Mouse (Mus musculus) MEL (cell line): Measurements from ENCODE around the gene Gatad2b. TPM values are rescaled to one million over a fixed set of nuclear protein-coding genes. Genes with fewer than 3 reads are reported as not detected.

Experiments used
- DNase-seq: peaks from one replicate; pipeline ENCODE4 v3.0.0; 2011; ENCODE audit warnings: low read depth, low spot score
- H3K27ac ChIP-seq: 2 replicates; pipeline ENCODE4 v1.5.1; 2012; ENCODE audit warnings: low read depth, mild to moderate bottlenecking, control low read depth, low read length, moderate library complexity; ENCODE audit not compliant: control insufficient read depth
- H3K27me3 ChIP-seq, 2 experiments: fragments of 150-350 bp in 1 of 2; sonication (generic) in 1 of 2; 2 replicates each; pipeline ENCODE4 v1.6.1; 2012; ENCODE audit warnings: low read length in 2 of 2, mild to moderate bottlenecking in 2 of 2, improper control_type of control experiment in 1 of 2, moderate library complexity in 1 of 2; ENCODE audit not compliant: insufficient read depth in 2 of 2, control insufficient read depth in 1 of 2
- H3K36me3 ChIP-seq, 2 experiments: 2 replicates each; pipeline ENCODE4 v1.6.1; 2012 to 2014; ENCODE audit warnings: low read length in 2 of 2, improper control_type of control experiment in 1 of 2, inconsistent platforms in 1 of 2, mild to moderate bottlenecking in 1 of 2; ENCODE audit not compliant: insufficient read depth in 2 of 2, control insufficient read depth in 1 of 2
- H3K4me1 ChIP-seq, 2 experiments: fragments of 150-350 bp in 1 of 2; sonication (generic) in 1 of 2; 2 replicates each; pipeline ENCODE4 v1.6.1; 2012; ENCODE audit warnings: low read length in 2 of 2, improper control_type of control experiment in 1 of 2, mild to moderate bottlenecking in 1 of 2; ENCODE audit not compliant: insufficient read depth in 2 of 2, control insufficient read depth in 1 of 2
- H3K4me3 ChIP-seq, 2 experiments: fragments of 150-350 bp in 1 of 2; sonication (generic) in 1 of 2; 2 replicates each; pipeline ENCODE4 v1.5.1; 2012; ENCODE audit warnings: low read depth in 2 of 2, low read length in 2 of 2, mild to moderate bottlenecking in 2 of 2, moderate library complexity in 2 of 2, control low read depth in 1 of 2, improper control_type of control experiment in 1 of 2; ENCODE audit not compliant: control insufficient read depth in 1 of 2, insufficient read depth in 1 of 2
- H3K79me2 ChIP-seq: 2 replicates; pipeline ENCODE4 v1.6.1; 2012; ENCODE audit warnings: mild to moderate bottlenecking, low read length, moderate library complexity; ENCODE audit not compliant: control insufficient read depth, poor library complexity, insufficient read depth
- H3K9ac ChIP-seq: 2 replicates; pipeline ENCODE4 v1.6.1; 2012; ENCODE audit warnings: low read depth, mild to moderate bottlenecking, control low read depth, low read length, moderate library complexity; ENCODE audit not compliant: control insufficient read depth, poor library complexity, severe bottlenecking
- H3K9me3 ChIP-seq: fragments of 150-350 bp; sonication (generic); replicated peaks from 2 replicates; pipeline ENCODE4 v1.6.1; 2012; ENCODE audit warnings: mild to moderate bottlenecking, low read length, improper control_type of control experiment, moderate library complexity; ENCODE audit not compliant: insufficient read depth
- BHLHE40 ChIP-seq: IDR thresholded peaks from 2 replicates; pipeline ENCODE4 v1.6.1; 2012; ENCODE audit warnings: low read depth, mild to moderate bottlenecking, inconsistent platforms, low read length, improper control_type of control experiment, borderline replicate concordance
- CTCF ChIP-seq, 3 experiments: IDR thresholded peaks in 2 of 3; conservative IDR thresholded peaks in 1 of 3; 2 replicates each; pipeline ENCODE4 v1.5.1; 2011 to 2012; ENCODE audit warnings: low read length in 3 of 3, low read depth in 2 of 3, mild to moderate bottlenecking in 2 of 3, improper control_type of control experiment in 1 of 3, inconsistent platforms in 1 of 3, mixed read lengths in 1 of 3, moderate library complexity in 1 of 3; ENCODE audit not compliant: control insufficient read depth in 1 of 3, insufficient read depth in 1 of 3, poor library complexity in 1 of 3, severe bottlenecking in 1 of 3
- ELF1 ChIP-seq: IDR thresholded peaks from 2 replicates; pipeline ENCODE4 v1.6.1; 2014; ENCODE audit warnings: low read depth, mild to moderate bottlenecking, inconsistent platforms, low read length, improper control_type of control experiment, moderate library complexity
- EP300 ChIP-seq, 2 experiments: IDR thresholded peaks; 2 replicates each; pipeline ENCODE4 v1.6.1; 2011; ENCODE audit warnings: improper control_type of control experiment in 2 of 2, low read length in 2 of 2, low read depth in 1 of 2, mild to moderate bottlenecking in 1 of 2
- ETS1 ChIP-seq: IDR thresholded peaks from 2 replicates; pipeline ENCODE4 v1.6.1; 2012; ENCODE audit warnings: low read depth, mild to moderate bottlenecking, inconsistent platforms, low read length, improper control_type of control experiment, moderate library complexity
- GABPA ChIP-seq: IDR thresholded peaks from 2 replicates; pipeline ENCODE4 v1.6.1; 2012; ENCODE audit warnings: low read depth, mild to moderate bottlenecking, inconsistent platforms, low read length, improper control_type of control experiment, moderate library complexity
- GATA1 ChIP-seq: IDR thresholded peaks from 2 replicates; pipeline ENCODE4 v1.6.1; 2011; ENCODE audit warnings: low read depth, low read length, improper control_type of control experiment
- HCFC1 ChIP-seq: IDR thresholded peaks from 2 replicates; pipeline ENCODE4 v1.6.1; 2012; ENCODE audit warnings: low read depth, mild to moderate bottlenecking, inconsistent platforms, low read length, improper control_type of control experiment, moderate library complexity
- MAFK ChIP-seq: IDR thresholded peaks from 2 replicates; pipeline ENCODE4 v1.6.1; 2011; ENCODE audit warnings: low read depth, mild to moderate bottlenecking, low read length, improper control_type of control experiment, borderline replicate concordance
- NRF1 ChIP-seq: IDR thresholded peaks from 2 replicates; pipeline ENCODE4 v1.6.1; 2014; ENCODE audit warnings: low read depth, mild to moderate bottlenecking, inconsistent platforms, low read length, improper control_type of control experiment, moderate library complexity; ENCODE audit not compliant: poor library complexity, insufficient read depth, severe bottlenecking
- POLR2AphosphoS2 ChIP-seq: IDR thresholded peaks from 2 replicates; pipeline ENCODE4 v1.6.1; 2011; ENCODE audit warnings: low read length, improper control_type of control experiment
- RAD21 ChIP-seq: IDR thresholded peaks from 2 replicates; pipeline ENCODE4 v1.6.1; 2011; ENCODE audit warnings: mild to moderate bottlenecking, low read depth, low read length, improper control_type of control experiment
- RCOR1 ChIP-seq: IDR thresholded peaks from 2 replicates; pipeline ENCODE4 v1.6.1; 2012; ENCODE audit warnings: low read depth, mild to moderate bottlenecking, inconsistent platforms, low read length, improper control_type of control experiment
- SIN3A ChIP-seq: IDR thresholded peaks from 2 replicates; pipeline ENCODE4 v1.6.1; 2012; ENCODE audit warnings: low read length, improper control_type of control experiment, inconsistent platforms
- SMC3 ChIP-seq: IDR thresholded peaks from 2 replicates; pipeline ENCODE4 v1.6.1; 2011; ENCODE audit warnings: low read depth, low read length, improper control_type of control experiment
- TAL1 ChIP-seq: IDR thresholded peaks from 2 replicates; pipeline ENCODE4 v1.6.1; 2012; ENCODE audit warnings: mild to moderate bottlenecking, inconsistent platforms, low read length, moderate library complexity, mixed read lengths
- ZC3H11A ChIP-seq: IDR thresholded peaks from 2 replicates; pipeline ENCODE4 v1.6.1; 2012; ENCODE audit warnings: low read depth, mild to moderate bottlenecking, inconsistent platforms, low read length, improper control_type of control experiment
- ZMIZ1 ChIP-seq: IDR thresholded peaks from 2 replicates; pipeline ENCODE4 v1.6.1; 2012; ENCODE audit warnings: low read depth, mild to moderate bottlenecking, inconsistent platforms, low read length, improper control_type of control experiment, moderate library complexity
- ZNF384 ChIP-seq: IDR thresholded peaks from 2 replicates; pipeline ENCODE4 v1.6.1; 2012; ENCODE audit warnings: low read depth, mild to moderate bottlenecking, inconsistent platforms, low read length, improper control_type of control experiment
- polyA plus RNA-seq, 2 experiments: library from polyadenylated mRNA; stranded (reverse) in 1 of 2; unstranded in 1 of 2; fragments of >175 nt in 1 of 2; fragments of >200 nt in 1 of 2; gene quantifications; 2 replicates each; pipeline versions ENCODE4 v1.2.1 to v1.2.4; 2012; ENCODE audit warnings: low replicate concordance in 2 of 2, low read depth in 1 of 2; ENCODE audit not compliant: insufficient read length in 2 of 2, insufficient read depth in 1 of 2, missing spikeins in 1 of 2
- total RNA-seq: library from RNA; depleted of rRNA; stranded (reverse); fragments of 300-350 nt; gene quantifications from 2 replicates; pipeline ENCODE4 v1.2.3, GENCODE M21; 2012

The Gatad2b gene
- total and polyA plus RNA-seq, 3 experiments = 9.1 to 37.6 TPM; not detected in 1

DNA sequence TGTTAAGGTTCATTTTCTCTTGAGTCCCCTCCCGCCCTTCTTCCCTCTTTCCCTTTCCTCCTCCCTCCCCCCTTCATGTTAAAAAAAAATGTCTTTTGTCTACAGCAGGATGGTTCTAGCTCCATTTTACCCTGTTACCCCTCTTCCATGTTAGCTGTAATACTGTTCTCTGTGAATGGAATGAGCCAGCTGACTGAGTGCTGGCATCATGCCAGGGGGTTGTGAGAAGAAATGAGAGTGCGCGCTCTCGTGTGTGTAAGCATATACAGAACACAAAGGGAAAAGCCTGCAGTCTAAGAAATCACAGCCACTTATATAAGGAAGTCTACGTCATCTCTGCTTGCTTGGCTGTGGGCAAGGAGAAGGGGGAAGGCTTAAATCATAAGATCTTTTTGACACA, 30.1 kb downstream of the Gatad2b start:
- no peak overlapping the region for H3K9ac ChIP-seq
- peaks cover 0 to 27% of the 10 kb centered on the region in 2 experiments; a peak in 3 of 4 replicates for H3K36me3 ChIP-seq
- H3K4me1 ChIP-seq = peaks cover 0 to 29% of the 10 kb centered on the region in 2 experiments; a peak in 2 of 4 replicates
- TF ChIP-seq ZMIZ1 (no peak), ZNF384 (peak; percentile 69), ETS1 (peak; percentile 55; the same call in 1 of the 2 replicates)
- TF ChIP-seq, all 39 proteins: peak for 2
- Histone ChIP-seq H3K27ac (no peak overlapping the region), H3K27me3 (no peaks in the 10 kb centered on the region), H3K9me3 (no peaks in the 10 kb centered on the region), H3K79me2 (peaks cover 54% of the 10 kb centered on the region), H3K4me3 (no peak overlapping the region)
- DNase-seq = peak; percentile 63

DNA sequence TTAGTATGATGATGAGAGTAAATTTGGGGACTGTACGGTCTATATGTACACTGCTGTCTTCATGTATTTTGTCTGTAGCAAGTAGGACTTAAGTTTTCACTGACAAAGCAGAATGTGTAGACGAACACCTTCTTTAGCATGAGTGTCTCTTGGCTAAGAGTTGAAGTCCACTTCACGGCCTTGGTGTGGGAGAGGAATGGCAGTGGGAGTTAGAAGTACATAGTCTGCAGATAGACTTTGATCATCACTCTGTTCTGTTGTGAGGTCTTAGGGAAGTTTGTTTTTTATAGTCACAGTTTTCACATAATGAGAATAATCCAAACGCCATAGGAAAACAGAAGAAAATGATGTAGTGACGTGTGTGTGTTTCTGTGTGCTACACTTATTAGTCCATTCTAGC, 39.5 kb downstream of the Gatad2b start:
- Histone ChIP-seq H3K79me2 (peaks cover 41% of the 10 kb centered on the region), H3K36me3 (peaks cover 4 to 16% of the 10 kb centered on the region in 2 experiments; a peak in 3 of 4 replicates), H3K27me3 (no peaks in the 10 kb centered on the region), H3K4me1 (peaks cover 0 to 3% of the 10 kb centered on the region in 2 experiments; a peak in 2 of 4 replicates), H3K9ac (no peak overlapping the region), H3K4me3 (no peak overlapping the region), H3K27ac (no peak overlapping the region), H3K9me3 (no peaks in the 10 kb centered on the region)
- no peak for DNase-seq
- TF ChIP-seq ZMIZ1 (no peak), POLR2AphosphoS2 (no peak), HCFC1 (no peak), ZC3H11A (no peak)

DNA sequence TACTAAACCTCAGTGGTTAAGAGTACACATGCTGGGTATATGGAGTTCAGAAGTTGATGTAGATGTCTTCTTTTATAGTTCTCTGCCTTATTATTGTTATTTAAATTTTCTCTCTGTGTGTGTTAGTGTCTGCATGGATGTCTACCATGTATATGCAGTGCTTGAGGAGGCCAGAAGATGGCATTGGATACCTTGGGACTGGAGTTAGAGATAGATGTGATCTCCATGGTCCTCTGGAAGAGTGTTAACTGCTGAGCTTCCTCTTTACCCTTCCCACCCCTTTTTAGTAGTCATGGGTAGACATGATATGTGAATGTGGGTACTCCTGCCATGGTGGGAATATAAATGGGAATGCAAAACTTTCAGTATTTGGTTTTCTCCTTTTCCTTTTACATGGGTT, 42.5 kb downstream of the Gatad2b start:
- no peak overlapping the region for H3K9ac ChIP-seq
- H3K27ac ChIP-seq = no peak overlapping the region
- no peaks in the 10 kb centered on the region for H3K9me3 ChIP-seq
- TF ChIP-seq GATA1 (0 out of 2 replicates have a peak, but pooled peaks have one; percentile 5), TAL1 (no peak), ZNF384 (no peak), NRF1 (no peak), CTCF (IDR thresholded peaks at IDR 0.05 in 2 of 3, conservative IDR thresholded peaks at IDR 0.05 in 1 of 3; ENCODE audit: control insufficient read depth in 1 of 3, insufficient read depth in 1 of 3, low read depth in 2 of 3, low read length in 3 of 3, poor library complexity in 1 of 3, severe bottlenecking in 1 of 3) (peak in 2 of 3 experiments; percentile 15 to 57; a peak in 3 of 6 replicates), MAFK (no peak), ZC3H11A (no peak), BHLHE40 (no peak), SIN3A (no peak), RAD21 (peak; percentile 32), ZMIZ1 (no peak), RCOR1 (peak; percentile 47; the same call in 1 of the 2 replicates), SMC3 (peak; percentile 34), ELF1 (no peak), GABPA (no peak), EP300 (IDR thresholded peaks at IDR 0.05; ENCODE audit: low read depth in 1 of 2, low read length in 2 of 2) (peak in 1 of 2 experiments; percentile 38; a peak in 1 of 4 replicates), POLR2AphosphoS2 (no peak)
- H3K79me2 ChIP-seq = peaks cover 48% of the 10 kb centered on the region
- DNase-seq = peak; percentile 71
- peaks cover 0 to 39% of the 10 kb centered on the region in 2 experiments; a peak in 2 of 4 replicates for H3K36me3 ChIP-seq
- no peak overlapping the region for H3K4me3 ChIP-seq
- H3K27me3 ChIP-seq = no peaks in the 10 kb centered on the region
- peaks cover 3 to 14% of the 10 kb centered on the region in 2 experiments for H3K4me1 ChIP-seq
